Mouse (Mus musculus) limb, embryonic 14.5 days (tissue): ENCODE measurements around the gene Cry2. TPM values are rescaled to one million over a fixed set of nuclear protein-coding genes. Genes with fewer than 3 reads are reported as not detected.

Source experiments
- ATAC-seq: fragments of 200-750 bp; cut with Nextera tagmentation; 2 replicates; pipeline ENCODE4 v1.8.0; 2017; ENCODE audit warnings: low read depth, moderate number of reproducible peaks, moderate TSS enrichment; ENCODE audit not compliant: low FRiP score
- DNase-seq: peaks from one replicate; pipeline ENCODE4 v3.0.0-alpha.2; 2015; ENCODE audit warnings: low spot score
- H3K27ac ChIP-seq: fragments of 300-500 bp; sonication (generic); replicated peaks from 2 replicates; pipeline ENCODE4 v1.5.1; 2014; ENCODE audit warnings: low read depth, mild to moderate bottlenecking, low read length, moderate library complexity, mixed read lengths
- H3K27me3 ChIP-seq: fragments of 300-500 bp; sonication (generic); 2 replicates; pipeline ENCODE4 v1.6.1; 2014; ENCODE audit warnings: low read length, mixed read lengths; ENCODE audit not compliant: control insufficient read depth, insufficient read depth
- H3K36me3 ChIP-seq: fragments of 300-500 bp; sonication (generic); 2 replicates; pipeline ENCODE4 v1.6.1; 2014; ENCODE audit warnings: mild to moderate bottlenecking, low read length, moderate library complexity, mixed read lengths; ENCODE audit not compliant: control insufficient read depth, insufficient read depth
- H3K4me1 ChIP-seq: fragments of 300-500 bp; sonication (generic); 2 replicates; pipeline ENCODE4 v1.6.1; 2014; ENCODE audit warnings: antibody characterized with exemption, low read length, mixed read lengths; ENCODE audit not compliant: control insufficient read depth, insufficient read depth
- H3K4me2 ChIP-seq: fragments of 300-500 bp; sonication (generic); replicated peaks from 2 replicates; pipeline ENCODE4 v1.6.1; 2014; ENCODE audit warnings: low read depth, mild to moderate bottlenecking, low read length, moderate library complexity; ENCODE audit not compliant: severe bottlenecking
- H3K4me3 ChIP-seq: fragments of 300-500 bp; sonication (generic); replicated peaks from 2 replicates; pipeline ENCODE4 v1.5.1; 2014; ENCODE audit warnings: low read length
- H3K9ac ChIP-seq: fragments of 300-500 bp; sonication (generic); 2 replicates; pipeline ENCODE4 v1.6.1; 2014; ENCODE audit warnings: mild to moderate bottlenecking, low read depth, low read length, moderate library complexity; ENCODE audit not compliant: severe bottlenecking
- H3K9me3 ChIP-seq: fragments of 300-500 bp; sonication (generic); 2 replicates; pipeline ENCODE4 v1.6.1; 2016; ENCODE audit warnings: low read length; ENCODE audit not compliant: control insufficient read depth
- POLR2A ChIP-seq: fragments of 200-500 bp; IDR thresholded peaks from 2 replicates; pipeline ENCODE4 v1.8.0; 2012; ENCODE audit warnings: inconsistent platforms, mild to moderate bottlenecking, moderate library complexity, borderline replicate concordance; ENCODE audit not compliant: insufficient read depth, insufficient read length; ENCODE audit errors: extremely low read depth
- WGBS: fragments of 180-500 bp; shearing (Covaris S2); extraction: QIAGEN DNeasy Blood & Tissue Kit; methylation state at CpG from one replicate; pipeline ENCODE4 v1.1.7; 2014; 5-methylcytosine and 5-hydroxymethylcytosine counted together
- polyA plus RNA-seq, 2 experiments: library from polyadenylated mRNA; depleted of rRNA in 1 of 2; stranded (reverse) in 1 of 2; unstranded in 1 of 2; fragments of >200 nt; fragmentation: Nextera tagmentation in 1 of 2; extraction: Ambion mirVana in 1 of 2; gene quantifications; 2 replicates each; pipeline versions ENCODE4 v1.2.1 to v1.2.3; 2012 to 2014

The Cry2 gene
- polyA plus RNA-seq, 2 experiments, result 27.2 to 30.2 TPM

DNA sequence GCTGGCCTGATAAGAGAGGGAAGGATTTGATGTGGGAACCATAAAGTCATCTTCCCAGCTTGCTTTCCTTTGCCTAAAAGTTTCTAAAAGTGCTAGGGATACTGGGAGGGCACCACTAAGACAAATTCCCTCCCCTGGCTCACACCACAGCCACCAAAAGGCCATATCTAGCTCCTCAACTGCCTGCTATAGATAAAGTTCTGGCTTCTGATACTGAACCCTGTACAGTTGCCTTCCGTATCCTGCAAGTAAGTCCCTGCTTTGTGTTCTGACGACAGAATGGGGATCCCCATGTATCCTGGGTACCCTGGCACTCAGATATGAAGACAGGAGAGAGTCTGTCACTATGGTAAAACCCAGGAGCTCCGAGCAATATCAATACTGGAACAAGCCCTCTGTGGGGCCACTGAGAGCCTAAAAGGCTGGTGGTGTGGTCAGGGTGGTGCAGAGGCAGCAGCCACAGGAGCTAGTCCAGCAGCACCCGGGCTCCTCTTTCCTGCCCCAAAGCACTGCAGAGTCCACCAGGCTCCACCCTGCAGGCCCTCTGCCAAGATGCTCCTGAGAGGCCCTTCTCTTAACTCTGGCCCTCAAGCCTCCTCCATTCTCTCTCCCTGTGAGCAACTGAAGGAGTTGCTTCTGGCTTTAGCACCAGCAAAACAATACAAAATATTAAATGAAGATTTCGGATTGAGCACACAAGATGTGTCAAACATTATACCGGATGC, 43.5 kb downstream of the Cry2 start:
- ATAC-seq, result no peak
- no peak for DNase-seq
- Histone ChIP-seq H3K4me2 (no peak overlapping the region; the same call in 1 of the 2 replicates), H3K9ac (no peak overlapping the region), H3K36me3 (peaks cover 20% of the 10 kb centered on the region), H3K4me1 (peaks cover 21% of the 10 kb centered on the region), H3K27me3 (no peaks in the 10 kb centered on the region), H3K27ac (0 out of 2 replicates have a peak overlapping the region, but pooled peaks have one; percentile 9), H3K9me3 (no peaks in the 10 kb centered on the region), H3K4me3 (no peak overlapping the region)
- no peak for TF ChIP-seq POLR2A
- WGBS, result 86% methylated on average over 6 of the region's 6 CpGs

DNA sequence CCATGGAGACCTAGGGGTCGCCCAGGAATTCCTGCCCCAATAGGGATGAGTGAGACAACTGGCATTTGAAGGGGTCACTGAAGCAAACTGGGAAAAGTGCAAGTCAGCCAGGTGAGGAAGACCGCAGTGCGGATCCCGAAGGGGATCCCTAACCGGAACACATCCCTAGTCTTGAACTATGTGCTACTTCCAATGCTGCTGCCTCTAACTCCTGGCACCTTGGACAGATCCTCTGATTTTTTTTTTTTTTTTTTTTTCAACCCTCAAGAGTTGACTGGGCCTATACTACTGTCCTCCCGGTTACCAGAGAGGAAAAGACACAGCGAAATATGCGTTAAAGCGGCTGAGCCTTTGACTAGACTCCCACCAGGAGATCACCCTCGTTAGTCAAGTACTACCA, 44.2 kb downstream of the Cry2 start:
- no peak for TF ChIP-seq POLR2A
- DNase-seq, result no peak
- 6% methylated on average over 10 of the region's 10 CpGs for WGBS
- peaks cover 26% of the 10 kb centered on the region for H3K36me3 ChIP-seq
- H3K27ac ChIP-seq, result peak overlapping the region; percentile 86; the same call in 1 of the 2 replicates
- peak overlapping the region; percentile 59 for H3K4me3 ChIP-seq
- ATAC-seq, result peak; percentile 23
- peaks cover 21% of the 10 kb centered on the region for H3K4me1 ChIP-seq
- H3K9ac ChIP-seq, result 0 out of 2 replicates have a peak overlapping the region, but pooled peaks have one; percentile 59
- no peaks in the 10 kb centered on the region for H3K9me3 ChIP-seq
- H3K27me3 ChIP-seq, result no peaks in the 10 kb centered on the region
- H3K4me2 ChIP-seq, result peak overlapping the region; percentile 64

DNA sequence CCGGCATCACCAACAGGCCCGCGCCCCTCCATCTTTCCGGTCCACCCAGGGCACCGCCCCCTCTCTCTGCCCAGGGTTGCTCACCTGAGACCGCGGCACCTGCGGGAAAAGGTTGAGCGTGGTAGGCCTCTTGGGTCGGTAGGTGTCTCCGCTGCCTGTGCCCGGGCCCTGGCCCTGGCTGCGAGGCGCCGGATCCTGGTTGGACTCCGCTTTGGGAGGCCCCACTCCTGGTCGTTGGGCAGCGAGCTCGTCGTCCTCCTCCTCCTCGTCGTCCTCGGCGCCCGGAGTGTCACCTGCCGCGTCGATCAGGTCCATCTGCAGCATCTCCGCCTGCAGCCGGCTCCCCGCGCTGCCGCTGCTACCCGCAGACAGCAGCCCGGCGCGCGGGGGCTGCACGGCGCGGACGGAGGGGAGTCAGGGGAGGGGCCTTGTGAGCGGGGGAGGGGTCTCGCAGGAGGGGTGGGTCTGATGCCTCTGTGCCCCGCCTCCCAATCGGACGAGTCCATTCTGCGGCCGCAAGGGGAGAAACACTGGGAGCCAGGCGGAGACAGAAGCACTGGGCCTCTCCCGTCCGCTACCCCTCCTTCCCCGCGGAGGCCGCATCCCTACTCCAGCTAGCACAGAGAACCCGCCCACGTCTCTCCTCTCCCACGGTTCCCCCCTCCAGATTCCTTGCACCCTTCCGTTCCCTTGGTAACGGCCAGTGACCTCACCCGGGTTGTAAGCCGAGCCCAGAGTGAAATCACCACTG, 44.8 kb downstream of the Cry2 start:
- WGBS, result 1% methylated on average over 55 of the region's 62 CpGs
- peak overlapping the region; percentile 59 for H3K4me3 ChIP-seq
- H3K9me3 ChIP-seq, result no peaks in the 10 kb centered on the region
- DNase-seq, result peak; percentile 93
- no peaks in the 10 kb centered on the region for H3K27me3 ChIP-seq
- peak overlapping the region; percentile 86 for H3K27ac ChIP-seq
- peak; percentile 90 for ATAC-seq
- H3K36me3 ChIP-seq, result peaks cover 32% of the 10 kb centered on the region
- H3K4me2 ChIP-seq, result peak overlapping the region; percentile 64
- H3K9ac ChIP-seq, result peak overlapping the region; percentile 59
- H3K4me1 ChIP-seq, result peaks cover 21% of the 10 kb centered on the region
- TF ChIP-seq POLR2A, result peak; percentile 62; the same call in 1 of the 2 replicates

DNA sequence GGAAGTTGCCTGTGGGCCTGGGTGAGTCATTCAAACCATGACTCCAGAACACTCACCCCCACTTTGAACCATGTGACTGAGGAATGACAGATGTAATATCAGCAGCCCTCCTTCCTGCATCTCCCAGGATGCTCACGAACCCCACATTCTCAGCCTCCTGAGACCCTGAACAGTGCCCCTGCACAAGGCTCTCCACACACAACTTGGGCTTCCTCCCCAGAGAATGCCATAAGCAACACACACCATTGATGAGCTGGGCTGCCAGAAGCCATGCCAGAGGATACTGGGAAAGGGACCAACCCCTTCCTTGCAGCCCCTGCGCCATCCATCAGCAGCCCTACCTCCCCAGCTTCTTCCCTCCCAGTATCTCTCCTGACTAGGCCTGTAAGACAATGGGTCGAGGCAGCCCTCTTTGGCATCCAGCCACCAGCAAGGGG, 45.7 kb downstream of the Cry2 start:
- no peak for TF ChIP-seq POLR2A
- peaks cover 21% of the 10 kb centered on the region for H3K4me1 ChIP-seq
- 57% methylated on average over 3 of the region's 3 CpGs for WGBS
- ATAC-seq (no peak), DNase-seq (no peak)
- peak overlapping the region; percentile 59 for H3K4me3 ChIP-seq
- H3K36me3 ChIP-seq, result peaks cover 41% of the 10 kb centered on the region
- H3K4me2 ChIP-seq, result peak overlapping the region; percentile 64
- H3K27ac ChIP-seq, result no peak overlapping the region
- peak overlapping the region; percentile 59; the same call in 1 of the 2 replicates for H3K9ac ChIP-seq
- no peaks in the 10 kb centered on the region for H3K9me3 ChIP-seq
- no peaks in the 10 kb centered on the region for H3K27me3 ChIP-seq

DNA sequence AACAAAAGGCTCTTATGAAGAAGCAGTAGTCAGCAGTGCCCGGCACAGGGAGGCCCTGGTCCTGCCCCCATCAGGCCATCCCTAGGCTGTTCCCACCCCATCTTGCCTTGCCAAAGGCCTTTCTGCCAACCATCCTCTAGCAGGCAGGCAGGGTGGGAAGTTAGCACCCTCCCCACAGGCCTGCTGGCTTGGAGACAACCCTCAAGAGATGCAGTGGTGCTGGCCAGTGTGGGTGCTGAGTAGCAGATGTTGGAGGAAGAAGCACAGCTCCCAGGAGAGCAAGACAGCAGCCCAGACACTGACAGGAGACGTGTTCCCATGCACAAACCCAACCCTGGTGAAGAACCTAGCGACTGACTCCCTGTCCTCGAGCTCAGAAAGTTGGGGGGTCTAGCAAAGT, 46.2 kb downstream of the Cry2 start:
- DNase-seq (no peak), ATAC-seq (no peak)
- WGBS, result 87% methylated on average over 4 of the region's 4 CpGs
- peaks cover 18% of the 10 kb centered on the region for H3K4me1 ChIP-seq
- H3K27ac ChIP-seq, result no peak overlapping the region
- H3K27me3 ChIP-seq, result no peaks in the 10 kb centered on the region
- H3K9me3 ChIP-seq, result no peaks in the 10 kb centered on the region
- TF ChIP-seq POLR2A, result no peak
- H3K36me3 ChIP-seq, result peaks cover 45% of the 10 kb centered on the region
- H3K9ac ChIP-seq, result 0 out of 2 replicates have a peak overlapping the region, but pooled peaks have one; percentile 59
- no peak overlapping the region for H3K4me2 ChIP-seq
- H3K4me3 ChIP-seq, result peak overlapping the region; percentile 59; the same call in 1 of the 2 replicates
